Mouse (Mus musculus) bone marrow macrophage, adult 2 months (primary cell): ENCODE measurements around the gene Ccdc91.

Experiments
- CTCF ChIP-seq: IDR thresholded peaks from 2 replicates; pipeline ENCODE4 v1.5.1; 2012; ENCODE audit warnings: low read depth, mild to moderate bottlenecking, low read length, moderate library complexity
- POLR2A ChIP-seq: IDR thresholded peaks from 2 replicates; pipeline ENCODE4 v1.6.1; 2012; ENCODE audit warnings: mild to moderate bottlenecking, low read depth, low read length, borderline replicate concordance

DNA sequence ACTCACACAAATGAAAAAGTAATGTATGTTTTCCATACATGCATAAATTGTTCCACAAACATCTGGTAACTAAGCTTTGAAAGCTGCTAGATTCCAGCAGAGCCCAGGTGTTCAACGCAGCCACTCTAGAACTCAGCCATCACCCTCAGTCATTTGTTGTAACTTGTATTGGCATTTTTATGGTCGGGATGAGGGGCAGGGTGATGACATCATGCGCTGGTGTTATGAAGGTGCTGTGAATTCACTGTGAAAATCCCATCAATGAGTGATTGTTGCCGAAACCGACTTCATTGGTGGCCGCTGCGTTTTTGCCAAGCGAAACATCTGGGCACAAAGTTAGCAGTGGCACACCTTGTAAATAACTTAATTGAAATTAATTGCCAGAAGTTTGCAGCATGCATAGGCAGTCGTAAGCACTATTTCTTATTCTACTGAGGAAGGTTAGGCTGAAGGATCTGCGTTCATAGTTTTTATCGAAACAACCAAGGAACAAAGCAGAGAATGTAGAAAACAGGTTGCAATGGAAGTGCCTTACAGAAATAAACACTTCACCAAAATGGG, 48.6 kb upstream of the Ccdc91 start:
- no peak for TF ChIP-seq POLR2A
- TF ChIP-seq CTCF, result no peak
